Mouse (Mus musculus): Measurements from ENCODE around the gene Kcna10. TPM values are rescaled to one million over a fixed set of nuclear protein-coding genes. Genes with fewer than 3 reads are reported as not detected.

Gene Kcna10
- polyA plus RNA-seq, 1 experiment = not detected

DNA sequence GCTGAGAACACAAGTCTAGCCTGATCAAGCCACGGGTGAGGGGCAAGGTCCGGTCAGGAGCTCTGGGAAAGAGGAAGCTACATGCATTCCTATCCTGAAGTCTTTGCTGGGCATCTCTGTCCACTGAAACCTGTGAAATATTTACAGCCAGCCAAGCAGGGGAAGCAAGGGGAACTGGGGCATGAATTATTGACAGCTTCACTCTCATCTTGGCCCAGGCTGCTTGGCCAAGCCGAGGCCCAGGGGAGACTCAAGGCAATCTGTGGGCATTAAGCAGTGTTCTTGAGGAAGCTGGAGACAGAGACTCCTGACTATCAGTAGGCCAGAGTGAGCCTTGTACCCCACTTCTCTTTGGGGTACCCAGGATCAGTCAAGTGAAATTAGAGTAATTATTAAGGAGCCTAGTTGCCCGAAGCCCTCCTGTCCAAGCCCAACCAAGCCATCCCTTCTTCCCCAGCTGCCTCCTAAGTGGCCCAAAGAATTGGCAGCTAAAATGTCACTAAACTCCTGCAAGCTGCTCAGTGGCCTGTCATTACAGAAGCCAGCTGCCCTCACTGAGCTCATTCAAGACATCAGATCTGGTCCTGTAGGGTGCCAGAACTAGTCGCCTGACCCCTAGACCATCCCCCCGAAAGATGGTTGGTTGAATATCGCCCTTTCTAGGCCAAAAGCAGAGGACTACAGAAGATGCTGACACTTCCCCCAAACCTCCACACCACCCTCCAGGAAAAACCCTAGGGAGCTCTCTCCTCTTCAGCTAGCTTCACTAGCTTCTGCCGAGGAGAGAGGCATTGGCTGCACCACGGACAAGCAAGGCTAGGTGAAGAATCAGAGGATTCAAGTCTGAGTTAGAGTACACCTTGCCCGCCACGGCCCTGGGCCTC lies 28.8 kb upstream of the Kcna10 start:
- no peak for TF ChIP-seq CEBPB (IDR thresholded peaks at IDR 0.05; ENCODE audit: low read depth)
- no peak for TF ChIP-seq MYOD1 (IDR thresholded peaks at IDR 0.05; ENCODE audit: control insufficient read depth, insufficient read length, low read depth)
- TF ChIP-seq MYOG (IDR thresholded peaks at IDR 0.05; ENCODE audit: control insufficient read depth, extremely low read depth, insufficient read length) = no peak
- TF ChIP-seq USF1 (IDR thresholded peaks at IDR 0.05; ENCODE audit: low read depth) = no peak
- TF ChIP-seq FOSL1 (IDR thresholded peaks at IDR 0.05; ENCODE audit: insufficient read depth, low read length, poor library complexity, severe bottlenecking) = no peak
- no peak for TF ChIP-seq MAX (IDR thresholded peaks at IDR 0.05)
- TF ChIP-seq CTCF (IDR thresholded peaks at IDR 0.05; ENCODE audit: control insufficient read depth, insufficient read depth, insufficient read length) = no peak
- Histone ChIP-seq H3K79me3 (ENCODE audit: low read depth) (no peaks in the 10 kb centered on the region), H3K4me3 (ENCODE audit: insufficient read depth, poor library complexity, severe bottlenecking) (no peak overlapping the region), H3K36me3 (ENCODE audit: control insufficient read depth, insufficient read depth) (no peaks in the 10 kb centered on the region), H3K27me3 (ENCODE audit: control insufficient read depth, insufficient read depth, insufficient read length) (peaks cover 10% of the 10 kb centered on the region), H3K79me2 (ENCODE audit: control insufficient read depth, insufficient read depth) (no peaks in the 10 kb centered on the region), H3ac (ENCODE audit: control insufficient read depth, insufficient read length, low read depth) (no peak overlapping the region)

DNA sequence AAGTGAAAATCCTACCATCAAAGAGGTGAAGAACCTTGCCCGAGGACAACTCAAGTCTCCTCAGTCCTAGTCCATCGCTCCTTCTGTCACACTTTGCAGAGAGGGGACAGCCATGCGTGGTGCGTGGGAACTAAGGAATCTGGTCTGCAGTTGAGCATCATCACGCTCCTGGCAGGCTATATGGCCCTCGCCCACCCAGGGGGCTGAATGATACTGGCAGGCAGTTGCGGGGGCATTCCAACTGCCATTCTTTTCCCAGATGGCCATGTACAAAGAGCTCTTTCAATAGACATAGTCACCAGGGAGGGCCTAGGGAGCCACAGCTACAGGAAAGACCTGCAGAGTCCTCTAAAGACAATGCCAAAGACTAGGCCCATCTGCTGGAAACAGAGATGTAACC lies 24.0 kb upstream of the Kcna10 start:
- Histone ChIP-seq H3K4me3 (ENCODE audit: insufficient read depth, poor library complexity, severe bottlenecking) (no peak overlapping the region), H3K79me2 (ENCODE audit: control insufficient read depth, insufficient read depth) (no peaks in the 10 kb centered on the region), H3K79me3 (ENCODE audit: low read depth) (no peaks in the 10 kb centered on the region), H3K27me3 (ENCODE audit: control insufficient read depth, insufficient read depth, insufficient read length) (peaks cover 15% of the 10 kb centered on the region), H3ac (ENCODE audit: control insufficient read depth, insufficient read length, low read depth) (no peak overlapping the region), H3K36me3 (ENCODE audit: control insufficient read depth, insufficient read depth) (no peaks in the 10 kb centered on the region)
- TF ChIP-seq USF1 (IDR thresholded peaks at IDR 0.05; ENCODE audit: low read depth) = no peak
- TF ChIP-seq CTCF (IDR thresholded peaks at IDR 0.05; ENCODE audit: control insufficient read depth, insufficient read depth, insufficient read length) = no peak
- TF ChIP-seq CEBPB (IDR thresholded peaks at IDR 0.05; ENCODE audit: low read depth) = no peak
- TF ChIP-seq FOSL1 (IDR thresholded peaks at IDR 0.05; ENCODE audit: insufficient read depth, low read length, poor library complexity, severe bottlenecking) = no peak
- TF ChIP-seq MYOD1 (IDR thresholded peaks at IDR 0.05; ENCODE audit: control insufficient read depth, insufficient read length, low read depth) = no peak
- TF ChIP-seq MAX (IDR thresholded peaks at IDR 0.05) = no peak
- TF ChIP-seq MYOG (IDR thresholded peaks at IDR 0.05; ENCODE audit: control insufficient read depth, extremely low read depth, insufficient read length) = no peak

DNA sequence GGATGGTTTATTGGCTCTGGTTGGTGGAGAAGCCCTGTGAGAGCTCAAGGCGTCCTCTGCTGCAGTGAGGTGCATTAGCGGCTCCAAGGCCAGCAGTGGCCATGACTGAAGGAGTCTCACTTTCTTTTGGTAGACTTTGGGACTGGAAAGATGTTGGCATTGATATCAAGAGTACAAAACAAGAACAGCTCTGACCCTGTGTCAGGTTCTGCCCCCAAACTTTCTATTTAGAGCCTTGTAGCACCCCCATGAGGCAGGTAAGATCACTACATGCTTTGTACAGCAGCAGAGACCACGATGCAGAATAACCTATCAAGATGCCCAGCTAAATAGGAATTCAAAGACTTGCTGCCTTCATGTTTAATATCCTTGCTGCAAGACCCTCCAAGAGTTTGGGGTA lies 23.4 kb upstream of the Kcna10 start:
- Histone ChIP-seq H3ac (ENCODE audit: control insufficient read depth, insufficient read length, low read depth) (no peak overlapping the region), H3K27me3 (ENCODE audit: control insufficient read depth, insufficient read depth, insufficient read length) (peaks cover 10% of the 10 kb centered on the region), H3K36me3 (ENCODE audit: control insufficient read depth, insufficient read depth) (no peaks in the 10 kb centered on the region), H3K4me3 (ENCODE audit: insufficient read depth, poor library complexity, severe bottlenecking) (no peak overlapping the region), H3K79me3 (ENCODE audit: low read depth) (no peaks in the 10 kb centered on the region), H3K79me2 (ENCODE audit: control insufficient read depth, insufficient read depth) (no peaks in the 10 kb centered on the region)
- TF ChIP-seq MYOG (IDR thresholded peaks at IDR 0.05; ENCODE audit: control insufficient read depth, extremely low read depth, insufficient read length) (no peak), CEBPB (IDR thresholded peaks at IDR 0.05; ENCODE audit: low read depth) (no peak), USF1 (IDR thresholded peaks at IDR 0.05; ENCODE audit: low read depth) (no peak), CTCF (IDR thresholded peaks at IDR 0.05; ENCODE audit: control insufficient read depth, insufficient read depth, insufficient read length) (no peak), MYOD1 (IDR thresholded peaks at IDR 0.05; ENCODE audit: control insufficient read depth, insufficient read length, low read depth) (no peak), MAX (IDR thresholded peaks at IDR 0.05) (no peak), FOSL1 (IDR thresholded peaks at IDR 0.05; ENCODE audit: insufficient read depth, low read length, poor library complexity, severe bottlenecking) (no peak)

DNA sequence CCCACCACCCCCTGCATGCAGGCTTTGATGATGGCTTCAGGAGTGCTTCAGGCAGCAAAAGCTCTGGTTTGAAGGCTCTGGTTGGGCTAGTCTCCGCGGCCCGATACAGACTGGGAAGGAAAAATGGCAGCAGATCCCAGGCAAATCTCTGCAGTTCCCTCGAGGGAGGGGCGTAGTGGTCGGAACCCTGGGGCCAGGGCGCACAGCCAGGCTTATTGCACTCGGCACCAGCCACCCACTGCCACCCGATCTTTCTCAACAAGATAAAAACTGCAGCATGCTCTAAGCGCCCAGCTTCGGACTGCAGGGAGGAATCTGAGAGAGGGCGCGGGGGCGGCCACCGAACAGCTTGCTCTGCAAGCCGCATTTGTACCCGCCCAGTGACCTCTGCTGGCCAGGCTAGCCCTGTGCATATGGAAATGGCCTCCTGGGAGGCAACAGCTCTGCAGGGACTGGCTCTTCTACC lies 23.0 kb upstream of the Kcna10 start:
- peaks cover 14% of the 10 kb centered on the region for H3K27me3 ChIP-seq (ENCODE audit: control insufficient read depth, insufficient read depth, insufficient read length)
- TF ChIP-seq MYOD1 (IDR thresholded peaks at IDR 0.05; ENCODE audit: control insufficient read depth, insufficient read length, low read depth) = no peak
- no peak for TF ChIP-seq USF1 (IDR thresholded peaks at IDR 0.05; ENCODE audit: low read depth)
- TF ChIP-seq MYOG (IDR thresholded peaks at IDR 0.05; ENCODE audit: control insufficient read depth, extremely low read depth, insufficient read length) = no peak
- no peak for TF ChIP-seq CEBPB (IDR thresholded peaks at IDR 0.05; ENCODE audit: low read depth)
- TF ChIP-seq MAX (IDR thresholded peaks at IDR 0.05) = no peak
- no peak for TF ChIP-seq CTCF (IDR thresholded peaks at IDR 0.05; ENCODE audit: control insufficient read depth, insufficient read depth, insufficient read length)
- TF ChIP-seq FOSL1 (IDR thresholded peaks at IDR 0.05; ENCODE audit: insufficient read depth, low read length, poor library complexity, severe bottlenecking) = no peak
- H3K36me3 ChIP-seq (ENCODE audit: control insufficient read depth, insufficient read depth) = no peaks in the 10 kb centered on the region
- no peak overlapping the region for H3ac ChIP-seq (ENCODE audit: control insufficient read depth, insufficient read length, low read depth)
- H3K79me3 ChIP-seq (ENCODE audit: low read depth) = no peaks in the 10 kb centered on the region
- no peaks in the 10 kb centered on the region for H3K79me2 ChIP-seq (ENCODE audit: control insufficient read depth, insufficient read depth)
- no peak overlapping the region for H3K4me3 ChIP-seq (ENCODE audit: insufficient read depth, poor library complexity, severe bottlenecking)

DNA sequence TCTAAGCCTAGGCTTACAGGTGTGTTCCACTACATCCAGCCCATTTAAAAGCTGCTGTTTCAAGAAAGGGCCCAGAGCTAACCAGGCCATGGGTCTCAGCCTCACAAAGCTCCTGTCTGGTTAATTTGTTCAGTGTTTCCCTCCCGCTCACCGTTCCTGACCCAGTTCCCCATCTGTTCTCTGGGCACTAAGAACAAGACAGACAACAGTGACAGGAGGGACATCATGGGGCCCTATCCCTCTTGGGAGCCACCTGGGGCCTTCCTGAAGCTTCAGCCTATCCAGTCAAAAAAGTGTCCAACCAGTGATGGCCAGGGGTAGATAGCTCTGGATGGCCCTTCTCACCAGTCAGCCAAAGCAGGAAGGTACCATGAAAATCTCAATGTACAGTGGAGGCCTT lies 20.1 kb upstream of the Kcna10 start:
- no peak overlapping the region for H3K4me3 ChIP-seq (ENCODE audit: insufficient read depth, poor library complexity, severe bottlenecking)
- H3K79me3 ChIP-seq (ENCODE audit: low read depth) = no peaks in the 10 kb centered on the region
- no peak for TF ChIP-seq USF1 (IDR thresholded peaks at IDR 0.05; ENCODE audit: low read depth)
- TF ChIP-seq CEBPB (IDR thresholded peaks at IDR 0.05; ENCODE audit: low read depth) = no peak
- TF ChIP-seq MAX (IDR thresholded peaks at IDR 0.05) = no peak
- TF ChIP-seq MYOD1 (IDR thresholded peaks at IDR 0.05; ENCODE audit: control insufficient read depth, insufficient read length, low read depth) = no peak
- TF ChIP-seq FOSL1 (IDR thresholded peaks at IDR 0.05; ENCODE audit: insufficient read depth, low read length, poor library complexity, severe bottlenecking) = no peak
- no peak for TF ChIP-seq MYOG (IDR thresholded peaks at IDR 0.05; ENCODE audit: control insufficient read depth, extremely low read depth, insufficient read length)
- no peak overlapping the region for H3ac ChIP-seq (ENCODE audit: control insufficient read depth, insufficient read length, low read depth)
- no peaks in the 10 kb centered on the region for H3K36me3 ChIP-seq (ENCODE audit: control insufficient read depth, insufficient read depth)
- no peaks in the 10 kb centered on the region for H3K79me2 ChIP-seq (ENCODE audit: control insufficient read depth, insufficient read depth)
- peaks cover 19% of the 10 kb centered on the region for H3K27me3 ChIP-seq (ENCODE audit: control insufficient read depth, insufficient read depth, insufficient read length)
